Mouse (Mus musculus): ENCODE measurements around the gene Duxf3. TPM values are rescaled to one million over a fixed set of nuclear protein-coding genes. Genes with fewer than 3 reads are reported as not detected.

The Duxf3 gene
- total RNA-seq, 1 experiment from 2014 or later = not detected

Other genes starting within 250 kb of the Duxf3 start
- not detected in 3 replicates for gene AW822073, start 7.7 kb downstream of the Duxf3 start, total RNA-seq (2017)
- 0.19 to 0.64 TPM in 2 of 3 replicates, not detected in the other for gene Gm4981, start 4.0 kb upstream of the Duxf3 start, total RNA-seq (2017)
- gene Gcc2, start 22.8 kb upstream of the Duxf3 start, total RNA-seq (2017) = 35.0 to 48.5 TPM (median 37.9 TPM) in 3 replicates
- gene Lims1, start 90.8 kb upstream of the Duxf3 start, total RNA-seq (2017) = 106 to 148 TPM (median 112 TPM) in 3 replicates
- gene Ranbp2, start 214.2 kb upstream of the Duxf3 start, total RNA-seq (2017) = 156 to 190 TPM (median 175 TPM) in 3 replicates